ENCODE assay signal across 8 mouse cellular contexts in the genomic region with DNA sequence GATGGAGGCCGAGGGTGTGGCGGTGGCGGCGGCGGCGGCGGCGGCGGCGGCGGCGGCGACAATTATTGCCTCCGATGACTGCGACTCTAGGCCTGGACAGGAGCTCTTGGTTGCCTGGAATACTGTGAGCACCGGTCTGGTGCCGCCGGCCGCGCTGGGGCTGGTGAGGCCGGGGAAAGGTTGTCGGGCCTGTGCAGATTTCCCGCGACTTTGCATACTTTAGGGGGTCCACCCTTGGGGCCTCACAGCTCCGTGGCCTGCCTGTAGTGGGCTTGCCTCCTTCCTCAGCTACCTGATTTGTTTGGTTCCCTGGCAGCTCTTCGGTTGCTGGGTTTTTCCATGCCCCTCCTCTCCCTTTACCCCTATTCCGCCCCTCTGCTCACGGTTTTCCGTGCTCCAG. TPM values are rescaled to one million over a fixed set of nuclear protein-coding genes. Genes with fewer than 3 reads are reported as not detected.
DNase-seq lines count a peak whose midpoint lies in the region; ATAC-seq and TF ChIP-seq lines count a peak whose summit lies in the region.

No protein-coding gene starts in this region.

- H3K9me3 ChIP-seq in embryonic facial prominence, embryonic 12.5 days, result no peaks in the 10 kb centered on the region
- no peaks in the 10 kb centered on the region for H3K9me3 ChIP-seq in hindbrain, postnatal 0 days (ENCODE audit: low read length)
- H3K9me3 ChIP-seq in midbrain, postnatal 0 days (ENCODE audit: low read length), result no peaks in the 10 kb centered on the region

- peak; percentile 36; the same call in 1 of the 2 replicates for ATAC-seq in embryonic facial prominence, embryonic 12.5 days (ENCODE audit: insufficient number of reproducible peaks, insufficient read depth, low FRiP score, low TSS enrichment)
- ATAC-seq in hindbrain, postnatal 0 days, result peak; percentile 69
- peak; percentile 61 for ATAC-seq in midbrain, postnatal 0 days (ENCODE audit: low FRiP score)

- no peaks in the 10 kb centered on the region for H3K27me3 ChIP-seq in embryonic facial prominence, embryonic 12.5 days
- no peaks in the 10 kb centered on the region for H3K27me3 ChIP-seq in hindbrain, postnatal 0 days (ENCODE audit: insufficient read depth, low read length)
- no peaks in the 10 kb centered on the region for H3K27me3 ChIP-seq in midbrain, postnatal 0 days (ENCODE audit: insufficient read depth, low read length)

- peak overlapping the region; percentile 96 for H3K4me3 ChIP-seq in layer of hippocampus, adult 2 months
- peak overlapping the region; percentile 94 for H3K4me3 ChIP-seq in embryonic facial prominence, embryonic 12.5 days
- H3K4me3 ChIP-seq in hindbrain, postnatal 0 days (ENCODE audit: low read length), result peak overlapping the region; percentile 89
- peak overlapping the region; percentile 78 for H3K4me3 ChIP-seq in midbrain, postnatal 0 days (ENCODE audit: low read depth, low read length)

- H3K36me3 ChIP-seq in embryonic facial prominence, embryonic 12.5 days, result peaks cover 61% of the 10 kb centered on the region
- peaks cover 49% of the 10 kb centered on the region for H3K36me3 ChIP-seq in hindbrain, postnatal 0 days (ENCODE audit: insufficient read depth, low read length)
- peaks cover 58% of the 10 kb centered on the region for H3K36me3 ChIP-seq in midbrain, postnatal 0 days (ENCODE audit: insufficient read depth, low read length)

- no peak for TF ChIP-seq CTCF in layer of hippocampus, adult 2 months (conservative IDR thresholded peaks at IDR 0.05)
- no peak for TF ChIP-seq CTCF in hindbrain, postnatal 0 days (IDR thresholded peaks at IDR 0.05; ENCODE audit: low read depth)
- no peak for TF ChIP-seq CTCF in midbrain, postnatal 0 days (IDR thresholded peaks at IDR 0.05)

- peaks cover 21% of the 10 kb centered on the region for H3K4me1 ChIP-seq in embryonic facial prominence, embryonic 12.5 days
- peaks cover 23% of the 10 kb centered on the region for H3K4me1 ChIP-seq in hindbrain, postnatal 0 days (ENCODE audit: insufficient read depth, low read length)
- peaks cover 17% of the 10 kb centered on the region for H3K4me1 ChIP-seq in midbrain, postnatal 0 days (ENCODE audit: insufficient read depth, low read length)

- H3K27ac ChIP-seq in layer of hippocampus, adult 2 months, result peak overlapping the region; percentile 89
- 0 out of 2 replicates have a peak overlapping the region, but pooled peaks have one; percentile 82 for H3K27ac ChIP-seq in embryonic facial prominence, embryonic 12.5 days
- peak overlapping the region; percentile 87 for H3K27ac ChIP-seq in hindbrain, postnatal 0 days
- peak overlapping the region; percentile 75 for H3K27ac ChIP-seq in midbrain, postnatal 0 days (ENCODE audit: low read depth, low read length)

- WGBS in embryonic facial prominence, embryonic 12.5 days, result under 1% methylated on average over 29 of the region's 29 CpGs
- under 1% methylated on average over 16 of the region's 29 CpGs for WGBS in hindbrain, postnatal 0 days
- 0% methylated on average over 28 of the region's 29 CpGs for WGBS in midbrain, postnatal 0 days

- H3K9ac ChIP-seq in embryonic facial prominence, embryonic 12.5 days, result peak overlapping the region; percentile 86
- peak overlapping the region; percentile 79 for H3K9ac ChIP-seq in hindbrain, postnatal 0 days (replicated peaks; ENCODE audit: low read length)
- H3K9ac ChIP-seq in midbrain, postnatal 0 days (replicated peaks; ENCODE audit: low read length, poor library complexity, severe bottlenecking), result peak overlapping the region; percentile 91

- peak overlapping the region; percentile 97 for H3K4me2 ChIP-seq in embryonic facial prominence, embryonic 12.5 days (replicated peaks)
- peak overlapping the region; percentile 95 for H3K4me2 ChIP-seq in hindbrain, postnatal 0 days (ENCODE audit: low read depth, low read length)
- peak overlapping the region; percentile 94 for H3K4me2 ChIP-seq in midbrain, postnatal 0 days (ENCODE audit: low read depth, low read length, poor library complexity, severe bottlenecking)

- DNase-seq in layer of hippocampus, adult 2 months (ENCODE audit: low spot score in 2 of 2), result no peak
- no peak for DNase-seq in layer of hippocampus, adult 18-20 months (ENCODE audit: low spot score in 2 of 2)
- no peak for DNase-seq in hindbrain, postnatal 0 days (ENCODE audit: low spot score)
- no peak for DNase-seq in midbrain, postnatal 0 days (ENCODE audit: low spot score)
- DNase-seq in cerebellum, adult 11 months, result no peak
- no peak for DNase-seq in spleen, postnatal 4 days (ENCODE audit: low spot score in 2 of 2)
- DNase-seq in spleen, postnatal 14 days (ENCODE audit: low spot score in 2 of 2), result no peak

RNA-seq across cellular contexts. Expression of gene Anapc2, which starts 0.2 kb away (rescaled TPM):
- 10 to 100 TPM; 84.6 to 84.7 TPM for total RNA-seq in layer of hippocampus, adult 2 months (2021)
- total RNA-seq in layer of hippocampus, adult 18-20 months (2021), result 10 to 100 TPM; 79.8 to 84.4 TPM
- polyA plus RNA-seq in embryonic facial prominence, embryonic 12.5 days (2016; fragmentation: Nextera tagmentation; extraction: Ambion mirVana), result 154 and 155 TPM in 2 replicates
- 26.1 and 46.7 TPM in 2 replicates for total RNA-seq in hindbrain, postnatal 0 days (2014; rRNA removed)
- polyA plus RNA-seq in hindbrain, postnatal 0 days (2015; fragmentation: Nextera tagmentation; extraction: Ambion mirVana), result 101 and 105 TPM in 2 replicates
- total RNA-seq in midbrain, postnatal 0 days (2014; rRNA removed), result 35.0 and 39.3 TPM in 2 replicates
- polyA plus RNA-seq in midbrain, postnatal 0 days (2015; fragmentation: Nextera tagmentation; extraction: Ambion mirVana), result 103 and 107 TPM in 2 replicates

RNA-seq across cellular contexts. Expression of gene Ssna1, which starts 0.3 kb away (rescaled TPM):
- total RNA-seq in layer of hippocampus, adult 2 months (2021), result 10 to 100 TPM; 64.5 to 69.3 TPM
- total RNA-seq in layer of hippocampus, adult 18-20 months (2021), result 10 to 100 TPM; 62.5 to 66.2 TPM
- 218 and 231 TPM in 2 replicates for polyA plus RNA-seq in embryonic facial prominence, embryonic 12.5 days (2016; fragmentation: Nextera tagmentation; extraction: Ambion mirVana)
- total RNA-seq in hindbrain, postnatal 0 days (2014; rRNA removed), result 84.5 and 120 TPM in 2 replicates
- 159 and 165 TPM in 2 replicates for polyA plus RNA-seq in hindbrain, postnatal 0 days (2015; fragmentation: Nextera tagmentation; extraction: Ambion mirVana)
- 71.7 and 83.9 TPM in 2 replicates for total RNA-seq in midbrain, postnatal 0 days (2014; rRNA removed)
- 158 and 172 TPM in 2 replicates for polyA plus RNA-seq in midbrain, postnatal 0 days (2015; fragmentation: Nextera tagmentation; extraction: Ambion mirVana)

RNA-seq across cellular contexts. Expression of gene Tprn, which starts 10.1 kb away (rescaled TPM):
- 10 to 100 TPM; 21.5 to 23.8 TPM for total RNA-seq in layer of hippocampus, adult 2 months (2021)
- 10 to 100 TPM; 21.2 to 23.1 TPM for total RNA-seq in layer of hippocampus, adult 18-20 months (2021)
- 9.7 TPM in 2 replicates for polyA plus RNA-seq in embryonic facial prominence, embryonic 12.5 days (2016; fragmentation: Nextera tagmentation; extraction: Ambion mirVana)
- 39.1 and 45.6 TPM in 2 replicates for total RNA-seq in hindbrain, postnatal 0 days (2014; rRNA removed)
- 30.0 and 31.1 TPM in 2 replicates for polyA plus RNA-seq in hindbrain, postnatal 0 days (2015; fragmentation: Nextera tagmentation; extraction: Ambion mirVana)
- total RNA-seq in midbrain, postnatal 0 days (2014; rRNA removed), result 23.7 and 45.5 TPM in 2 replicates
- 17.8 and 18.1 TPM in 2 replicates for polyA plus RNA-seq in midbrain, postnatal 0 days (2015; fragmentation: Nextera tagmentation; extraction: Ambion mirVana)

RNA-seq across cellular contexts. Expression of gene Tmem210, which starts 15.4 kb away (rescaled TPM):
- total RNA-seq in layer of hippocampus, adult 2 months (2021), result not detected
- not detected for total RNA-seq in layer of hippocampus, adult 18-20 months (2021)
- not detected in 2 replicates for polyA plus RNA-seq in embryonic facial prominence, embryonic 12.5 days (2016; fragmentation: Nextera tagmentation; extraction: Ambion mirVana)
- not detected in 2 replicates for total RNA-seq in hindbrain, postnatal 0 days (2014; rRNA removed)
- polyA plus RNA-seq in hindbrain, postnatal 0 days (2015; fragmentation: Nextera tagmentation; extraction: Ambion mirVana), result not detected in 2 replicates
- total RNA-seq in midbrain, postnatal 0 days (2014; rRNA removed), result not detected in 2 replicates
- polyA plus RNA-seq in midbrain, postnatal 0 days (2015; fragmentation: Nextera tagmentation; extraction: Ambion mirVana), result not detected in 2 replicates

RNA-seq across cellular contexts. Expression of gene Lrrc26, which starts 17.2 kb away (rescaled TPM):
- not detected for total RNA-seq in layer of hippocampus, adult 2 months (2021)
- not detected for total RNA-seq in layer of hippocampus, adult 18-20 months (2021)
- not detected in 2 replicates for polyA plus RNA-seq in embryonic facial prominence, embryonic 12.5 days (2016; fragmentation: Nextera tagmentation; extraction: Ambion mirVana)
- 1.0 TPM in 1 of 2 replicates, not detected in the other for total RNA-seq in hindbrain, postnatal 0 days (2014; rRNA removed)
- polyA plus RNA-seq in hindbrain, postnatal 0 days (2015; fragmentation: Nextera tagmentation; extraction: Ambion mirVana), result 0.20 and 0.44 TPM in 2 replicates
- not detected in 2 replicates for total RNA-seq in midbrain, postnatal 0 days (2014; rRNA removed)
- 0.23 and 0.26 TPM in 2 replicates for polyA plus RNA-seq in midbrain, postnatal 0 days (2015; fragmentation: Nextera tagmentation; extraction: Ambion mirVana)
